8 mouse cellular contexts compared by ENCODE assay signal in the genomic region with DNA sequence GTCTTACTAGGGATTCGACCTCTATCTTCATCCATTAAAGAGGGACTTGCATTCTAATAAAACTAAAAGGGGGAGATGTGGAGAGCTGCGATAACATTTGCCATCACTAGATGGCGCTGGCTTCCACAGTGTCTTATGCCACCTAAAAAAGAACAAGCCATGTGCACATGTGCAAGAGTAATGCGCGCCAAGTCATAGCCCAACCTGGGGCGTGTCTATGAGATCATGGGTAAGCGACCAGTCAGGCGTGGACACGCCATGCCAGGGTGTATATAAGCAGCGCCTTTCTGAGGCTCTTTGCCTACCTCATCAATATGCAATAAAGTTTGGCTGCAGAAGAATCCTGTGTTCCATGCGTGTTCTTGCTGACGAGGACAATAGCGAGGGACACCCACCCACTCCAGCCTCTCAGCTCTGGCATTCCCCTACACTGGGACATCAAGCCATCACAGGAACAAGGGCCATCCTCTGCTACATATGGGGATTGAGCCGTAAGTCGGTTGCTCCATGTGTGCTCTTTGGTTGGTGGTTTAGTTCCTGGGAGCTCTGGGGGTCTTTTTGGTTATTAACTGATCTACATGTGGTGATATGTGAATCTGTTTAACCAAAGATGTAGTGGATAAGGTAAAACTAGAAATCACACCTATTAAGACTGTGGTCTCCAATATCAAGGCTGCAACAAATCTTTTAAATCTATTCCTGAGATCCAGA.
DNase-seq lines count a peak whose midpoint lies in the region; ATAC-seq and TF ChIP-seq lines count a peak whose summit lies in the region.
"Not testable (repeated sequence)": the region's sequence is repeated elsewhere in the genome, so short reads cannot be mapped to it uniquely, and the experiment has no call there.

No protein-coding gene starts in this region.

- peak; percentile 57 for TF ChIP-seq RAD21 in CH12.LX (IDR thresholded peaks at IDR 0.05; ENCODE audit: low read depth, low read length)

- not testable (repeated sequence) for H3K36me3 ChIP-seq in CH12.LX (replicated peaks in 1 of 2; ENCODE audit: control insufficient read depth in 1 of 2, insufficient read depth in 1 of 2, low read length in 1 of 2); forebrain, embryonic 14.5 days (ENCODE audit: control insufficient read depth, insufficient read depth, low read length); heart, embryonic 15.5 days; intestine, postnatal 0 days (ENCODE audit: control insufficient read depth, insufficient read depth); liver, embryonic 14.5 days (replicated peaks; ENCODE audit: control insufficient read depth, insufficient read depth, low read depth); midbrain, embryonic 13.5 days

- ATAC-seq in forebrain, embryonic 14.5 days, result 0 out of 2 replicates have a peak, but pooled peaks have one; percentile 19
- ATAC-seq in heart, embryonic 15.5 days (replicated peaks; ENCODE audit: insufficient number of reproducible peaks, insufficient read depth, low FRiP score, low read depth), result 0 out of 2 replicates have a peak, but pooled peaks have one; percentile 21
- ATAC-seq in intestine, postnatal 0 days, result peak; percentile 13; the same call in 1 of the 2 replicates
- ATAC-seq in liver, embryonic 14.5 days (ENCODE audit: insufficient read depth), result peak; percentile 31; the same call in 1 of the 2 replicates
- ATAC-seq in midbrain, embryonic 13.5 days, result peak; percentile 40; the same call in 1 of the 2 replicates

- not testable (repeated sequence) for H3K4me2 ChIP-seq in CH12.LX (ENCODE audit: insufficient read depth, low read depth, poor library complexity, severe bottlenecking); forebrain, embryonic 14.5 days (ENCODE audit: low read length); heart, embryonic 15.5 days; intestine, postnatal 0 days (replicated peaks; ENCODE audit: low read depth); liver, embryonic 14.5 days (ENCODE audit: low read depth); midbrain, embryonic 13.5 days (replicated peaks)

- H3K27me3 ChIP-seq in CH12.LX (replicated peaks); forebrain, embryonic 14.5 days (replicated peaks; ENCODE audit: control insufficient read depth, insufficient read depth, low read length); heart, embryonic 15.5 days; intestine, postnatal 0 days (replicated peaks; ENCODE audit: control insufficient read depth, insufficient read depth, low read length); liver, embryonic 14.5 days (ENCODE audit: control insufficient read depth, insufficient read depth, low read length); midbrain, embryonic 13.5 days: not testable (repeated sequence)

- peaks cover 16% of the 10 kb centered on the region for H3K9me3 ChIP-seq in CH12.LX (replicated peaks; ENCODE audit: low read length)
- peaks cover 65% of the 10 kb centered on the region for H3K9me3 ChIP-seq in forebrain, embryonic 14.5 days (replicated peaks; ENCODE audit: control insufficient read depth, low read length)
- peaks cover 52% of the 10 kb centered on the region for H3K9me3 ChIP-seq in heart, embryonic 15.5 days (replicated peaks)
- peaks cover 50% of the 10 kb centered on the region for H3K9me3 ChIP-seq in intestine, postnatal 0 days (ENCODE audit: control insufficient read depth)
- peaks cover 20% of the 10 kb centered on the region for H3K9me3 ChIP-seq in liver, embryonic 14.5 days (ENCODE audit: control insufficient read depth, low read length)
- peaks cover 74% of the 10 kb centered on the region for H3K9me3 ChIP-seq in midbrain, embryonic 13.5 days

- not testable (repeated sequence) for TF ChIP-seq EP300 in CH12.LX (IDR thresholded peaks at IDR 0.05; ENCODE audit: low read length); liver, embryonic 14.5 days (IDR thresholded peaks at IDR 0.05; ENCODE audit: low read depth)

- WGBS in forebrain, embryonic 14.5 days, result 87% methylated on average over 15 of the region's 15 CpGs
- 77% methylated on average over 15 of the region's 15 CpGs for WGBS in heart, embryonic 15.5 days
- WGBS in intestine, postnatal 0 days, result 84% methylated on average over 15 of the region's 15 CpGs
- WGBS in liver, embryonic 14.5 days (ENCODE audit: insufficient replicate concordance), result 70% methylated on average over 15 of the region's 15 CpGs
- WGBS in midbrain, embryonic 13.5 days, result 87% methylated on average over 15 of the region's 15 CpGs

- not testable (repeated sequence) for H3K9ac ChIP-seq in CH12.LX (ENCODE audit: insufficient read depth, low read depth); forebrain, embryonic 14.5 days (ENCODE audit: low read length); heart, embryonic 15.5 days; intestine, postnatal 0 days (ENCODE audit: low read depth, low read length); liver, embryonic 14.5 days (replicated peaks); midbrain, embryonic 13.5 days (replicated peaks)

- not testable (repeated sequence) for TF ChIP-seq POLR2A in CH12.LX (IDR thresholded peaks at IDR 0.05; ENCODE audit: low read depth, low read length)

- H3K4me3 ChIP-seq in CH12.LX (replicated peaks in 1 of 3; ENCODE audit: low read depth in 2 of 3, low read length in 2 of 3, poor library complexity in 1 of 3); forebrain, embryonic 14.5 days (ENCODE audit: low read depth, low read length); heart, embryonic 15.5 days; intestine, postnatal 0 days (ENCODE audit: low read depth, low read length); liver, embryonic 14.5 days (ENCODE audit: insufficient read depth in 1 of 2, low read depth in 2 of 2, low read length in 2 of 2); midbrain, embryonic 13.5 days (replicated peaks): not testable (repeated sequence)

- in situ Hi-C loops in CH12.LX (cut with MboI; ENCODE audit: low pct_ligation_motif_present, low pct_unique_long_range_greater_than_20kb, low sequenced_read_pairs), result not testable (repeated sequence)

- H3K79me2 ChIP-seq in CH12.LX (replicated peaks; ENCODE audit: control insufficient read depth, extremely low read depth, insufficient read depth, poor library complexity, severe bottlenecking), result not testable (repeated sequence)

- peak; percentile 52 to 69 for TF ChIP-seq CTCF in CH12.LX (conservative IDR thresholded peaks at IDR 0.05 in 1 of 2, IDR thresholded peaks at IDR 0.05 in 1 of 2; ENCODE audit: low read depth in 2 of 2, low read length in 2 of 2)
- 0 out of 2 replicates have a peak, but pooled peaks have one; percentile 26 for TF ChIP-seq CTCF in intestine, postnatal 0 days (IDR thresholded peaks at IDR 0.05; ENCODE audit: low read depth)
- peak; percentile 56 for TF ChIP-seq CTCF in liver, embryonic 14.5 days (IDR thresholded peaks at IDR 0.05; ENCODE audit: low read depth)

- DNase-seq in CH12.LX (ENCODE audit: extremely low read depth), result peak; percentile 83
- DNase-seq in NIH3T3 (ENCODE audit: low read depth), result peak; percentile 67
- not testable (repeated sequence) for DNase-seq in forebrain, embryonic 14.5 days (ENCODE audit: low spot score); liver, embryonic 14.5 days (ENCODE audit: low read depth in 3 of 3, low spot score in 3 of 3)
- peak; percentile 27 for DNase-seq in yolk sac, embryonic 10.5 days (ENCODE audit: low spot score)

- H3K4me1 ChIP-seq in CH12.LX (ENCODE audit: control insufficient read depth in 1 of 2, insufficient read depth in 2 of 2); forebrain, embryonic 14.5 days (ENCODE audit: control insufficient read depth, insufficient read depth, low read length); heart, embryonic 15.5 days (replicated peaks); intestine, postnatal 0 days (replicated peaks; ENCODE audit: control insufficient read depth, insufficient read depth, low read length); liver, embryonic 14.5 days (replicated peaks; ENCODE audit: control insufficient read depth in 2 of 2, insufficient read depth in 2 of 2, low read length in 1 of 2); midbrain, embryonic 13.5 days (replicated peaks): not testable (repeated sequence)

- H3K27ac ChIP-seq in CH12.LX (ENCODE audit: insufficient read depth, low read depth); forebrain, embryonic 14.5 days (ENCODE audit: low read depth, low read length); heart, embryonic 15.5 days; intestine, postnatal 0 days (ENCODE audit: low read depth, low read length); liver, embryonic 14.5 days; midbrain, embryonic 13.5 days: not testable (repeated sequence)

- dilution Hi-C loops in CH12.LX (cut with MboI; ENCODE audit: extremely low pct_ligation_motif_present, extremely low pct_unique_long_range_greater_than_20kb, low sequenced_read_pairs), result not testable (repeated sequence)

TF ChIP-seq in CH12.LX, 34 proteins besides CTCF, POLR2A, EP300 and RAD21:
- peak; percentile 63 for TF ChIP-seq BHLHE40 (IDR thresholded peaks at IDR 0.05; ENCODE audit: low read depth, low read length)
- TF ChIP-seq NRF1 (IDR thresholded peaks at IDR 0.05; ENCODE audit: low read depth, low read length), result peak; percentile 71
- peak; percentile 73; the same call in 1 of the 2 replicates for TF ChIP-seq MYC (IDR thresholded peaks at IDR 0.05; ENCODE audit: low read depth, low read length)
- peak; percentile 32; the same call in 1 of the 2 replicates for TF ChIP-seq SMC3 (IDR thresholded peaks at IDR 0.05; ENCODE audit: low read depth, low read length)
- TF ChIP-seq MAX (IDR thresholded peaks at IDR 0.05; ENCODE audit: low read length), result peak; percentile 82
TF ChIP-seq in CH12.LX: peak in this region for 5; not testable (repeated sequence) for 29.
